Mouse (Mus musculus) retina, adult 2 months (tissue): Measurements from ENCODE around the gene Plpp1.

Experiments used
- DNase-seq: peaks from one replicate; pipeline ENCODE4 v3.0.0-alpha.2; 2012; ENCODE audit warnings: low read depth, low spot score

The Plpp1 gene

GRCm38 (mm10) chr13:112859574-112860134 is 59.1 kb downstream of the Plpp1 start:
- DNase-seq: no peak

- no peak for DNase-seq
These were observed 59.8 kb downstream of the Plpp1 start for GRCm38 (mm10) chr13:112860370-112860769.

DNA sequence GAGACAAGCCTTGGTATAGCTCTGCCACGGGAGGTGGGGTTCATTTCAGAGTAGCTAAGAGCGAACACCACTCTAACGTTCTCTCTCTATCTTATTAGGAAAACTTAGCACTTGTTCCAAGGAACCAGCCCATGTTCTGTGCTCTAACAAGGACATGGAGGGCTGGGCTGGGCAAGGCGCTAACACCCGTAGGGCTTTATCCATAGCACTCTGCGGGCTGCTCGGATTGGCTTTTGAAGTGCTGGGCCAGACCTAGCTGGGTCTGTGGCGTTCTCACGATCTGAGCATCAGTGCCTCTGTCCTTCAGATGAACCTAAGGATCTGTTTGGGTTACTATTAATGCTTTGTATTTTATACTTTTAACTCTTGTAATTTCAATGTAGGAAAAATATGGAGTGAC is 60.3 kb downstream of the Plpp1 start:
- no peak for DNase-seq

GRCm38 (mm10) chr13:112861825-112862306 is 61.3 kb downstream of the Plpp1 start:
- no peak for DNase-seq

DNA sequence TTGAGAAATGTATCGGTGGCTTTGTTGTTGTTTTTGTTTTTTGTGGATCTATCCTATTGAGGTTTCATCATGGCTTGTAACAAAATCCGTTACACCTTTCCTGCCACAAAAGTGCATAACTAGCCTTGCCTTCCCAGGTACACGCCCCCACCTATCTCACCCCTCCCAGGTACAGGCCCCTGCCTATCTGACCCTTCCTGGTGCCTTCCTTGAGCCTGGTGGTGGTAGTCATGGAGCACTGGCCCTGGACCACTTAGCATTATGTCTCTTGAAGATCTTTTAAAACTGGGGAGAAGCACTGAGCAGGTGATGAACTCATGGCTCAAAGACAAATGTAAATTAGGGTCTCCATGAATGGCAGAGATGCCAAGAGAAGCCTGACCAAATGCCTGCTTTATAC is 61.8 kb downstream of the Plpp1 start:
- no peak for DNase-seq

- no peak for DNase-seq
These were observed 62.5 kb downstream of the Plpp1 start for GRCm38 (mm10) chr13:112862978-112863677.

GRCm38 (mm10) chr13:112866782-112867181 is 66.2 kb downstream of the Plpp1 start:
- no peak for DNase-seq

- no peak for DNase-seq
These were observed 66.8 kb downstream of the Plpp1 start for GRCm38 (mm10) chr13:112867381-112867780.

GRCm38 (mm10) chr13:112870039-112870690 is 69.6 kb downstream of the Plpp1 start:
- DNase-seq: no peak

- no peak for DNase-seq
These were observed 71.1 kb downstream of the Plpp1 start for GRCm38 (mm10) chr13:112871500-112872266.

GRCm38 (mm10) chr13:112887234-112887633 is 86.6 kb downstream of the Plpp1 start:
- no peak for DNase-seq

DNA sequence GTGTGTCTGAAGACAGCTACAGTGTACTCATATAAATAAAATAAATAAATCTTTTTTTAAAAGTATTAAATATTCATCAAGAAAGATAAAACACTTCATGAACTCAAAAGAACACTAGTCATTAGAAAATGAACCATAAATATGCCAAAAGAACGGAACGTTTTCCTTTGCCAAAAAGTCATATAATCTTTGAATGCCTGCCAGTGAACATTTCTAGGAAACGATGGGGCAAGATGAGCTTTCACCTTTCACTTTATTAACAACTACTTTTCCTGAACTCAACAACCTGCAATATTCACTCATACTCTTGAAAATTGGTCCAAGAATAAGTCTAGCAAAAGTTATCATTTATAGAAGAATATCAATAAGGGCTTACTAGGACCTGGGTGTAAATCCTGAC is 101.6 kb downstream of the Plpp1 start:
- DNase-seq: no peak

DNA sequence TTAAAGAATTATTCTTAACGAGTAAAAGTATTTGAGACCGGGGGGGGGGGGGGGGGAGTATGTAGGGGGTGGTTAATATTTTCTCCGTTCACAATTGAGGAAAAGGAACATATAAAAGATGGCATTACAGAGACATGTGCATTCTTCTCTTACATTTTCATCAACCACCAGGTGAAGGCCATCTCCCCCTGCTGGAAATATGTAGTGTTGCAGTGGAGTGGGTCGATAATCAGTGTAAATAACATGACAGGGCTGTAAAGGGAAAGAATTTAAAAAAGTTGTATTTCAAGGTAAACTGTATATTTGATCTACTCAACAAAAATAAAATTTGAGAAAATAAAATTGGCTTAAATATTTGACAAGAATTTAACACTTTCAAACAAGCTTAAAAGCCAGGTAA is 109.1 kb downstream of the Plpp1 start:
- peak; percentile 32 for DNase-seq

- DNase-seq: no peak
These were observed 109.8 kb downstream of the Plpp1 start for GRCm38 (mm10) chr13:112910434-112910833.
